Mouse (Mus musculus) forebrain, embryonic 10.5 days (tissue): ENCODE measurements around the gene Ndufv1. TPM values are rescaled to one million over a fixed set of nuclear protein-coding genes. Genes with fewer than 3 reads are reported as not detected.

Experiments used
- polyA plus RNA-seq: library from polyadenylated mRNA; unstranded; fragments of >200 nt; fragmentation: Nextera tagmentation; extraction: Ambion mirVana; gene quantifications from 2 replicates; pipeline ENCODE4 v1.2.1, GENCODE M21; 2016

Gene Ndufv1
- polyA plus RNA-seq, 1 experiment from 2014 or later = 208 TPM

Other genes with a start within 250 kb of the Ndufv1 start
- 29.2 and 29.3 TPM in 2 replicates for gene Kmt5b, start 245.4 kb downstream of the Ndufv1 start, polyA plus RNA-seq
- gene Chka, start 161.0 kb downstream of the Ndufv1 start, polyA plus RNA-seq = 52.3 and 54.3 TPM in 2 replicates
- 17.2 and 17.9 TPM in 2 replicates for gene Tcirg1, start 105.7 kb downstream of the Ndufv1 start, polyA plus RNA-seq
- gene Ndufs8, start 100.0 kb downstream of the Ndufv1 start, polyA plus RNA-seq = 226 and 228 TPM in 2 replicates
- gene Aldh3b1, start 83.0 kb downstream of the Ndufv1 start, polyA plus RNA-seq = 0.36 and 0.58 TPM in 2 replicates
- gene Unc93b1, start 77.6 kb downstream of the Ndufv1 start, polyA plus RNA-seq = 4.6 and 4.9 TPM in 2 replicates
- not detected in 2 replicates for gene Aldh3b3, start 54.2 kb downstream of the Ndufv1 start, polyA plus RNA-seq
- 0.37 and 0.39 TPM in 2 replicates for gene Aldh3b2, start 40.5 kb downstream of the Ndufv1 start, polyA plus RNA-seq
- gene Acy3, start 26.2 kb downstream of the Ndufv1 start, polyA plus RNA-seq = 1.8 and 2.5 TPM in 2 replicates
- gene Tbx10, start 20.1 kb downstream of the Ndufv1 start, polyA plus RNA-seq = not detected in 2 replicates
- 24.8 and 30.4 TPM in 2 replicates for gene Nudt8, start 12.2 kb downstream of the Ndufv1 start, polyA plus RNA-seq
- gene Gm49405, start 12.2 kb downstream of the Ndufv1 start, polyA plus RNA-seq = 2.8 and 3.5 TPM in 2 replicates
- 3.6 and 4.0 TPM in 2 replicates for gene Doc2g, start 9.5 kb downstream of the Ndufv1 start, polyA plus RNA-seq
- gene Gstp1, start 25.2 kb upstream of the Ndufv1 start, polyA plus RNA-seq = 412 and 423 TPM in 2 replicates
- 0.27 and 0.46 TPM in 2 replicates for gene Gstp2, start 33.2 kb upstream of the Ndufv1 start, polyA plus RNA-seq
- not detected in 2 replicates for gene Gstp3, start 46.8 kb upstream of the Ndufv1 start, polyA plus RNA-seq
- not detected in 2 replicates for gene Cabp2, start 68.8 kb upstream of the Ndufv1 start, polyA plus RNA-seq
- gene Cdk2ap2, start 84.4 kb upstream of the Ndufv1 start, polyA plus RNA-seq = 85.8 and 86.6 TPM in 2 replicates
- 12.1 and 15.8 TPM in 2 replicates for gene Pitpnm1, start 87.2 kb upstream of the Ndufv1 start, polyA plus RNA-seq
- 55.2 and 56.5 TPM in 2 replicates for gene Aip, start 113.1 kb upstream of the Ndufv1 start, polyA plus RNA-seq
- not detected in 2 replicates for gene Gpr152, start 127.0 kb upstream of the Ndufv1 start, polyA plus RNA-seq
- gene Cabp4, start 131.2 kb upstream of the Ndufv1 start, polyA plus RNA-seq = not detected in 2 replicates
- gene Coro1b, start 135.8 kb upstream of the Ndufv1 start, polyA plus RNA-seq = 128 and 130 TPM in 2 replicates
- gene Ptprcap, start 140.8 kb upstream of the Ndufv1 start, polyA plus RNA-seq = 0.71 TPM in 1 of 2 replicates, not detected in the other
- gene Rps6kb2, start 150.5 kb upstream of the Ndufv1 start, polyA plus RNA-seq = 59.7 TPM in 2 replicates
- 2.5 TPM in 2 replicates for gene Carns1, start 162.7 kb upstream of the Ndufv1 start, polyA plus RNA-seq
- gene Tbc1d10c, start 178.5 kb upstream of the Ndufv1 start, polyA plus RNA-seq = 0.43 and 0.47 TPM in 2 replicates
- gene Ppp1ca, start 179.3 kb upstream of the Ndufv1 start, polyA plus RNA-seq = 998 and 1,002 TPM in 2 replicates
- gene Rad9a, start 188.9 kb upstream of the Ndufv1 start, polyA plus RNA-seq = 57.4 and 67.1 TPM in 2 replicates
- 0.86 and 1.1 TPM in 2 replicates for gene Clcf1, start 201.4 kb upstream of the Ndufv1 start, polyA plus RNA-seq
- gene AC109138.7, start 201.6 kb upstream of the Ndufv1 start, polyA plus RNA-seq = not detected in 2 replicates
- gene Pold4, start 219.1 kb upstream of the Ndufv1 start, polyA plus RNA-seq = 10.4 and 10.6 TPM in 2 replicates